Mouse (Mus musculus) natural killer cell, adult 2 months (primary cell): Measurements from ENCODE around the gene Syt3.
A peak's percentile ranks its signal among the peaks of the same experiment; 100 is the strongest.

Source experiments
- DNase-seq, 2 experiments: peaks; one replicate each; pipeline ENCODE4 v3.0.0; 2022; ENCODE audit warnings: low spot score in 2 of 2

Gene Syt3

GRCm38 (mm10) chr7:44356590-44357481 lies 27.1 kb upstream of the Syt3 start:
- no peak for DNase-seq

DNA sequence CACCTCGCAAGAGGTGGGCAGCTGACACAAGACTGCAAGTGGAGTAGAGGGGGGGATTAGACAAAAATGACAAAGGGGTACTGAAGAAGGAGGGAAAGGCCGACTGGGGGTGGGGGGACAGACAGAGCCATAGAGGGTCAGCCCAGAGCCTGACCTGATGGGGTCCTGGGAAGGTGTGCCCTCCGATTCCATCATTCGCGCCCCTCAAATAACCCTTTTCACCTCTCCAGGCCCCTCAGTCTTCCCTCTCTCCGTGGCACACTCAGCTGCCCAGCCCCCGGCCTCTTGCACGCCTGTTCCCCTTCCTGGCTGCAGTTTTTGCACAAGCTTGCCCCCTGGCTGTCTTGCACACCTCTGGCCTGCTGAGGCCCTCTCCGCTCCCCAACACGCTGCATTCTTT lies 26.4 kb upstream of the Syt3 start:
- DNase-seq: no peak

GRCm38 (mm10) chr7:44358012-44358411 lies 25.9 kb upstream of the Syt3 start:
- DNase-seq: no peak

- DNase-seq: no peak
These were observed 24.8 kb upstream of the Syt3 start for GRCm38 (mm10) chr7:44358886-44359654.

DNA sequence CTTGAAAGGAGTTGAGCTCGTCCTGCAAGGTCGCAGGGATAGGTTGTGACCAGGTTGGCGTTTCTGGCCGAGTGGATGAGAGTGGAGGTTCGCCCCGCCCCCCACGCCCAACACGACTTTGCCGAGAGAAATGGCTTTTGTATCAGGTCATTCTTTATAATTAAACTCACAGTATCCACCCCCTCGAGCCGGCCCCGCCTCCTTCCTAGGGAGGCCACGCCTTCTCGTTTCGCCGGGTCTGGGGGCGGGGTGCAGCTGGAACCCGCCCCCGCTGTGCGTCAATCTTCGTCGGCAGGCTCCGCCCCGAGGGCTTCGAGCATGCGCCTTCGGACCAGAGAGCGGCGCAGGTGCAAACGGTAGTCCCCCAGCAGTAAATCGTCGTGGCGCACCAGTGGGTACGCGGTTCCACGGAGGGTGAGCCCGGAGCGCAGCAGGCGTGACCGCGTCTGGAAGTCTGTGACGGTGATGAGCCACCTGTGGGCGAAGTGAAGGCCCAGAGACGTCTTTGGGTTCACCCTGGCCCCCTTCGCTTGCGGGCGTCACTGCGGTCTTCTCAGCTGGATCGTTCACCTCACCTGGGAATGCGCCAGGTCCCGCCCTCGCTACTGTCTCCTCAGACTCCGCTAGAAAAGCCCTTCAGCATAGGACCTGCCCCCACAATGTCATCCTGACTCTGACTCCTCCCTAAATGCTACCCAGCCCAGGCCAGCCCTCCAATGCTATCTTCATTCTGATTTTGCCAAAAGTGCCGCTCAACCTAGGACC lies 23.8 kb upstream of the Syt3 start:
- DNase-seq: peak; percentile 97 to 98

DNA sequence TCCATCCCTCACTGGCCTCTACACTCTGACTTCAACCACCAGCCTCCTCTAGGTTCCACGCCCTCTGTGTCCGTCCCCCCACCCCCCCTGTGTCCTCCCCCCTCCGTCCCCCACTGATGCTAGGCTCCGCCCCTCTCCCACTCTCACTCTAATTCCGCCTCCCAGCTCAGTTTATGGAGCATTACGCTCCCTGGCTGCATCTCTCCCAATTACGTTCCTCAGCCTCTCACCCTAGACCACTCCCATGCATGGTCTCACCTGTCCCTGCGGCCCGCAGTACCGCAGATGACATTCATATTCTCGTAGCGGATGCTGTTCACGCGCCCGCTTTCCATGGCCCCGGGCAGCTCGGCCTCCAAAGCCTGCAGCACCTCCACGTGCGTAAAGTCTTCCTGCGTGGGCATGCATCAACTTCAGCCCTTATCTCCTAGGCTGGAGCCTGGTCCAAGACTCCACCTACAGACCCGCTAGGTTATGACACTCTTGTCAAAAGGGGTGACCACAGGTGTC lies 23.1 kb upstream of the Syt3 start:
- DNase-seq: peak; percentile 32 to 45

DNA sequence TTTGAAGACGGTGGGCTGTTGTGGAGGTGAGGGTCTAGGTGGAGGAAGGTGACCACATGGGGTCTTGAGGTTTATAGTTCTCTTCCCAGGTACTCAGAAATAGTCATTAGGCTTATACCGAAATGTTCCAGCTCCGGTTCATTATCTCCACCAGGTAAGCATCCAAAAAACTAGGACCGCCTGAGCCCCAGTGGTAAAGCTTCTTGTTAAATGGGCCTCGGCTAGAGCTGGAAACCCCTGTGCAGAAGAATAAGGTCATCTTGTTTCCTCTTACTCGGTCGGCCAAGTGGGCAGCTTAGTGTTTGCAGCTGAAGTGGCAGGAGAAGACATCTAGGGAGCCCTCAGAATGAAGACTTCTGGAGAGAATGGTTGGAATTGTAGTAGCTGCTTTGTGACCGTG lies 11.2 kb upstream of the Syt3 start:
- DNase-seq: no peak

- DNase-seq: no peak
These were observed 10.4 kb upstream of the Syt3 start for GRCm38 (mm10) chr7:44373460-44373859.

GRCm38 (mm10) chr7:44373889-44374652 lies 9.8 kb upstream of the Syt3 start:
- DNase-seq: peak; percentile 70 to 71

DNA sequence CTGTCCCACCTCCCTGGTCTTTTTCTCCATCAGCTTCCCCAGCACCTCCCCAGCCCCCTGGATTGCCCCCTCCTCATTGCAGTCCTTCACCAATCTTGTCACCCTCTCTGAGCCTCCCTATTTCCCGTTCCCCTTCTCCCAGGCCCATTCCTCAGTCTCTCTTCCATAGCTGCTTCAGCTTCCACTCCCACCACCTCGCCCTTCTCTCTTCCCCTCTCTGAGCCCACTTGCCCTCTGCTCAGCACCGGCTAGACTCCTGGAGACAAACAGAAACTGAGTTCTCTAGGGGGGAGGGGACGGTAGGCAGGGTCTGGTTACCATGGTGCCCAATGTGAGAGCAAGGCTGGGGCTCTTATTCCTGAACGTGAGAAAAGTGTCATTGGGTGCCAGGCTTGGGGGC lies 9.1 kb upstream of the Syt3 start:
- no peak for DNase-seq

DNA sequence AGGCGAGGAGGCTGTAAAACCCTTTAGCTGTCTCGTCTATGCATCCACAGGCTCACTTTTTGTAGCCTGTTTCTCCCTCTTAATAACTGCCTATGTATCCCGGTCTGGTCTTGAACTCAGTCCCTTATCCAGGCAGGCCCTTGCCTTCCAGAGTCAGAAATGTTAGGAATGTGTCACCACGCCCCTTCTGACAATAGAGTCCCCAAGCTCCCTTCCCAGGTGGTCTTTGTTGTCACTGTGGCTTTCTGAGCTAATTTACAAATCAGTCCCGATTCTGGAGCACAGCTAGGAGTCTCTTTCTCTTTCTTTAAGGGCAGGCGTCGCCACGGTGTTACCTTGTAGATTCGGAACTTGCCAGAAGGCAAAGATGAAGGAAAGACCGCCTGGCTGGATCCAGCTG lies 8.7 kb upstream of the Syt3 start:
- DNase-seq: no peak

DNA sequence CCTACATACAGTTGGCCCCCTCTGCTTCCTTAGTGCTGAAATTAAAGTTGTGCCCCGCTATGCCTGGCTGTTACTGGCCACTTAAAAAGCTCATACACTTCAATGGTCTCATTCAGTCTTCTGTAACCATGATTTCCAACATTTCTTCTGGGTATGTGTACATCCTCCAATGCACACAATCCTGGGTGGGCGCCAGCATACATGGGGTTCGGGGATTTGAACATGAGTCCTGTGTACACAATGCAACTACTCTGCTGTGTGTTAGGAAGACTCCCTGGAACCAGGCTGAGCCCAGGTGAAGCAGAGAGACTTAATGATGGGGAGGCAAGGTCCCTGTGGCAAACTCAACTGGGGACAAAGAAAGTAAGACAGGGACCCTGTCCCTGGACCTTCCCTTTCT lies 8.1 kb upstream of the Syt3 start:
- no peak for DNase-seq

- no peak for DNase-seq
These were observed 5.6 kb upstream of the Syt3 start for GRCm38 (mm10) chr7:44378290-44378689.

DNA sequence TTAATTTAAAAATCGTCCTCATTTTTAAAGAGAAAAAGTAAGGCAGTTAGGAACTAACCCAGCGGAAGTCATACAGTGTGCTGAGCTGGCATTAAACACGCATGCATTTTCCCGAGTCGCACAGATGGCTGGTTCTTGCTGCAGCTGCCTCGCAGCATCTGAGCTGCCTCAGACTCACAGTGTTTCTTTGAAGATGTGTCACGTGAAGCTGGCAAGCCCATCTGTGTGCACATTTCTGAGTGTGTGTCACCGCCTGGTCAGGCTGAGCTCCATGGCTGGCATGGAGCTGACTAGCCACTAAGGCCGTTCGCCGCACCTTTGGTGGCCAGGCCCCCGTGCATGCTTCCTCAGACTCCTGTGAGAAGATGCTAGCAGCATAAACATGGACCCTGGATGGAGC lies 1.4 kb upstream of the Syt3 start:
- DNase-seq: no peak

- DNase-seq: no peak
These were observed 786 bp downstream of the Syt3 start for GRCm38 (mm10) chr7:44384716-44385059.

DNA sequence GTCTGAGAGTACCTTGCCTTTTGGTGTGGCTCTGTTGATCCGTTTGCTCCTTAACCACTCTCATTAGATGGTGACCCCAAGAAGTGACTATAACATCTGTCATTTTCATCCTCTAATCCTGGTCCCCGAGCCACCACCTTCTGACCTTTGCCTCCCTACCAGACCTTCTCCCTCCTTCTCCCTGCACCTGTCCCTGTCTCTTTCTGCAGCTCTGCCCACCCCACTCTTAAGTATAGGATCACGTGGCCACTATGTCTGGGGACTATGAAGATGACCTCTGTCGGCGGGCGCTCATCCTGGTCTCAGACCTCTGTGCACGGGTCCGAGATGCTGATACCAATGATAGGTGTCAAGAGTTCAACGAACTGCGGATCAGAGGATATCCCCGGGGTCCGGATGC lies 1.8 kb downstream of the Syt3 start, which contains the start of gene 1700008O03Rik:
TSS of gene 1700008O03Rik (minus strand) at position 101 of the 400 bp plus-strand sequence.
- no peak for DNase-seq

DNA sequence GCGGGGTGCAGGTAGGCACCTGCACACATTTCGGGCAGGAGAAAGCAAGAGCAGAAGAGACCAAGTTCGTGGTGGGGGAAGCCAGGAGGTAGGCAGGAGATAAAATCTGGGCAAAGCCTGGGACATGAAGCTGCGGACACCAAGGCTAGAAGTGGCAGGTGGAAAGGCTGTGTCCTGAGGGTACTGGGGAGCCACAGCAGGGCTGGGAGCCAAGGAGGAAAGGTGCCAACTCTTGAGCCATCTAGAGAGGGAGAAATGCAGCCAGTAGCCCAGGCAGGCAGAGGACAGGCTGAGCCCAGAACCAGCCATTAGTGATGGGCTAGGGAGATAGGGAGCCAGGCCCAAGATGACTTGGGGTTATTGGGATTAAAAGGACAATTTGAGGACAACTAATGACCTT lies 7.9 kb downstream of the Syt3 start:
- DNase-seq: no peak

GRCm38 (mm10) chr7:44392341-44392740 lies 8.4 kb downstream of the Syt3 start:
- DNase-seq: no peak

DNA sequence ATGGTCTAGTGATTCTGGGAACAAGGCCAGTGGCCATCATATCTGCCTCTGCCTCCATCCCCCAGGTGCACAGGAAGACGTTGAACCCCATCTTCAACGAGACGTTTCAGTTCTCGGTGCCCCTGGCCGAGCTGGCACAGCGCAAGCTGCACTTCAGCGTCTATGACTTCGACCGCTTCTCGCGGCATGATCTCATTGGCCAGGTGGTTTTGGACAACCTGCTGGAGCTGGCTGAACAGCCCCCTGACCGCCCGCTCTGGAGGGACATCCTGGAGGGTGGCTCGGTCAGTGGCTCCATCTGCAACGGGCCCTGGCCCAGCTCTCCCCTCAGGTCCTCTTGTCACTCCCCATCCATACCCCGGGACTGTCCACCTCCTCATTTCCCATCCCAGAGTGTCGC lies 9.4 kb downstream of the Syt3 start:
- DNase-seq: no peak

DNA sequence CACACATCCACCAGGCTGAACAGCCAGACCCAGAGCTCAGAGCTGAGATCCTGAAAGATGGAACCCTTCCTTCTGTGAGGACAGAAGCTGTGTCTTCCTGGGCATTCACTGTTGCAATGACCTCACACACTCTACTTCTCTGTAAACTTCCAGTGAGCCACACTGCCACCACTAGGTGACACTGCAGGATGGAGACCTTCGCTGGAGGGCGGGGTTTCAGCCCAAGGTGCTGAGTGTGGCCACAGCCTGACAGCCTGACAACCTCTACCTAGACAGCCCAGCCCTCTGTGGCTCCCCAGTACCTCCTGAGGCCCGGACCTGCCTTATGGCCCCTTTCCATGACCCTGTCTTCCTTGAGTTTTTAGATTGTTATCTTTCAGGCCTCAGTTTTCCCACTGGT lies 14.7 kb downstream of the Syt3 start:
- DNase-seq: peak; percentile 73 to 75

- DNase-seq: peak; percentile 35 to 38
These were observed 17.8 kb downstream of the Syt3 start for GRCm38 (mm10) chr7:44401673-44402072.
